Mouse (Mus musculus) liver, embryonic 14.5 days (tissue): ENCODE data around the gene Baiap2. TPM values are rescaled to one million over a fixed set of nuclear protein-coding genes. Genes with fewer than 3 reads are reported as not detected.

Experiments
- ATAC-seq: fragments of 200-750 bp; cut with Nextera tagmentation; 2 replicates; pipeline ENCODE4 v1.8.0; 2017; ENCODE audit warnings: moderate number of reproducible peaks, mild to moderate bottlenecking, moderate library complexity; ENCODE audit not compliant: insufficient read depth
- DNase-seq, 3 experiments: peaks; one replicate each; pipeline ENCODE4 v3.0.0-alpha.2; 2012 to 2013; ENCODE audit warnings: low read depth in 3 of 3, low spot score in 3 of 3
- H3K27ac ChIP-seq: fragments of 300-500 bp; sonication (generic); 2 replicates; pipeline ENCODE4 v1.5.1; 2014; ENCODE audit warnings: moderate library complexity, mild to moderate bottlenecking, control low read depth, inconsistent platforms
- H3K27me3 ChIP-seq: fragments of 300-500 bp; sonication (generic); 2 replicates; pipeline ENCODE4 v1.6.1; 2014; ENCODE audit warnings: mild to moderate bottlenecking, low read length, moderate library complexity; ENCODE audit not compliant: control insufficient read depth, insufficient read depth
- H3K36me3 ChIP-seq: fragments of 300-500 bp; sonication (generic); replicated peaks from 2 replicates; pipeline ENCODE4 v1.6.1; 2014; ENCODE audit warnings: low read depth; ENCODE audit not compliant: control insufficient read depth, insufficient read depth
- H3K4me1 ChIP-seq, 2 experiments: fragments of 200-500 bp in 1 of 2; fragments of 300-500 bp in 1 of 2; sonication (generic) in 1 of 2; replicated peaks; 2 replicates each; pipeline ENCODE4 v1.6.1; 2012 to 2014; ENCODE audit warnings: antibody characterized with exemption in 1 of 2, inconsistent platforms in 1 of 2, low read length in 1 of 2; ENCODE audit not compliant: control insufficient read depth in 2 of 2, insufficient read depth in 2 of 2
- H3K4me2 ChIP-seq: fragments of 300-500 bp; sonication (generic); 2 replicates; pipeline ENCODE4 v1.6.1; 2014; ENCODE audit warnings: low read depth, mild to moderate bottlenecking, control low read depth, moderate library complexity
- H3K4me3 ChIP-seq, 2 experiments: fragments of 200-500 bp in 1 of 2; fragments of 300-500 bp in 1 of 2; sonication (generic) in 1 of 2; 2 replicates each; pipeline ENCODE4 v1.5.1; 2012 to 2014; ENCODE audit warnings: low read depth in 2 of 2, low read length in 2 of 2, mild to moderate bottlenecking in 2 of 2, control low read depth in 1 of 2, inconsistent platforms in 1 of 2, moderate library complexity in 1 of 2; ENCODE audit not compliant: insufficient read depth in 1 of 2
- H3K9ac ChIP-seq: fragments of 300-500 bp; sonication (generic); replicated peaks from 2 replicates; pipeline ENCODE4 v1.6.1; 2014; ENCODE audit warnings: mild to moderate bottlenecking, control low read depth, moderate library complexity
- H3K9me3 ChIP-seq: fragments of 300-500 bp; sonication (generic); 2 replicates; pipeline ENCODE4 v1.6.1; 2016; ENCODE audit warnings: low read length, mixed read lengths; ENCODE audit not compliant: control insufficient read depth
- CTCF ChIP-seq: IDR thresholded peaks from 2 replicates; pipeline ENCODE4 v1.5.1; 2016; ENCODE audit warnings: antibody characterized with exemption, low read depth, control low read depth
- EP300 ChIP-seq: IDR thresholded peaks from 2 replicates; pipeline ENCODE4 v1.6.1; 2016; ENCODE audit warnings: antibody characterized with exemption, low read depth
- WGBS: fragments of 180-500 bp; shearing (Covaris S2); extraction: QIAGEN DNeasy Blood & Tissue Kit; methylation state at CpG from one replicate; pipeline ENCODE4 v1.1.7; 2014; ENCODE audit not compliant: insufficient replicate concordance; 5-methylcytosine and 5-hydroxymethylcytosine counted together
- polyA plus RNA-seq, 2 experiments: library from polyadenylated mRNA; depleted of rRNA in 1 of 2; stranded (reverse) in 1 of 2; unstranded in 1 of 2; fragments of >200 nt; fragmentation: Nextera tagmentation in 1 of 2; extraction: Ambion mirVana in 1 of 2; gene quantifications; 2 replicates each; pipeline versions ENCODE4 v1.2.1 to v1.2.3; 2012 to 2014

Gene Baiap2
- polyA plus RNA-seq (2012; rRNA removed): 5.6 and 6.3 TPM in 2 replicates
- 4.2 and 4.8 TPM in 2 replicates for polyA plus RNA-seq (2014; fragmentation: Nextera tagmentation; extraction: Ambion mirVana)

GRCm38 (mm10) chr11:119942727-119943427, at the start of gene Baiap2:
TSS of gene Baiap2 (plus strand) at chr11:119942763.
- WGBS: under 1% methylated on average over 76 of the region's 79 CpGs
- Histone ChIP-seq H3K36me3 (no peaks in the 10 kb centered on the region), H3K27ac (no peak within 1 kb of the TSS), H3K4me2 (peak within 1 kb of the TSS; percentile 91), H3K4me3 (peak within 1 kb of the TSS; percentile 66 to 71), H3K4me1 (peaks cover 0 to 27% of the 10 kb centered on the region in 2 experiments; a peak in 3 of 4 replicates), H3K9me3 (no peaks in the 10 kb centered on the region), H3K9ac (peak within 1 kb of the TSS; percentile 54), H3K27me3 (peaks cover 29% of the 10 kb centered on the region)
- peak; percentile 91 to 92 (median 91) for DNase-seq
- no peak for TF ChIP-seq CTCF
- TF ChIP-seq EP300: no peak
- ATAC-seq: peak; percentile 92

GRCm38 (mm10) chr11:119893667-119894236, 48.8 kb upstream of the Baiap2 start:
- DNase-seq: no peak
- H3K36me3 ChIP-seq: no peaks in the 10 kb centered on the region
- no peak overlapping the region for H3K4me3 ChIP-seq
- H3K27ac ChIP-seq: no peak overlapping the region
- ATAC-seq: no peak
- WGBS: 72% methylated on average over 10 of the region's 10 CpGs
- H3K4me2 ChIP-seq: no peak overlapping the region
- TF ChIP-seq CTCF (no peak), EP300 (no peak)
- H3K27me3 ChIP-seq: no peaks in the 10 kb centered on the region
- H3K4me1 ChIP-seq: no peaks in the 10 kb centered on the region
- H3K9me3 ChIP-seq: no peaks in the 10 kb centered on the region
- no peak overlapping the region for H3K9ac ChIP-seq

GRCm38 (mm10) chr11:119894634-119895033, 47.9 kb upstream of the Baiap2 start:
- H3K27me3 ChIP-seq: no peaks in the 10 kb centered on the region
- H3K9me3 ChIP-seq: no peaks in the 10 kb centered on the region
- DNase-seq (no peak), ATAC-seq (no peak)
- no peaks in the 10 kb centered on the region for H3K36me3 ChIP-seq
- no peaks in the 10 kb centered on the region for H3K4me1 ChIP-seq
- no peak overlapping the region for H3K27ac ChIP-seq
- H3K4me3 ChIP-seq: no peak overlapping the region
- 47% methylated on average over 6 of the region's 6 CpGs for WGBS
- H3K4me2 ChIP-seq: no peak overlapping the region
- H3K9ac ChIP-seq: no peak overlapping the region
- TF ChIP-seq EP300 (no peak), CTCF (no peak)

- Histone ChIP-seq H3K36me3 (no peaks in the 10 kb centered on the region), H3K4me1 (no peaks in the 10 kb centered on the region), H3K4me3 (no peak overlapping the region), H3K9ac (no peak overlapping the region), H3K4me2 (no peak overlapping the region), H3K9me3 (no peaks in the 10 kb centered on the region), H3K27ac (no peak overlapping the region), H3K27me3 (no peaks in the 10 kb centered on the region)
- ATAC-seq (no peak), DNase-seq (no peak)
- TF ChIP-seq EP300: no peak
- no peak for TF ChIP-seq CTCF
- WGBS: 77% methylated on average over 9 of the region's 9 CpGs
Measured at GRCm38 (mm10) chr11:119897041-119897440, 45.5 kb upstream of the Baiap2 start.

- no peaks in the 10 kb centered on the region for H3K36me3 ChIP-seq
- no peak overlapping the region for H3K27ac ChIP-seq
- 79% methylated on average over 11 of the region's 11 CpGs for WGBS
- H3K4me1 ChIP-seq: no peaks in the 10 kb centered on the region
- TF ChIP-seq CTCF (no peak), EP300 (no peak)
- H3K9ac ChIP-seq: no peak overlapping the region
- no peak overlapping the region for H3K4me3 ChIP-seq
- ATAC-seq (no peak), DNase-seq (no peak)
- no peaks in the 10 kb centered on the region for H3K27me3 ChIP-seq
- H3K4me2 ChIP-seq: no peak overlapping the region
- H3K9me3 ChIP-seq: no peaks in the 10 kb centered on the region
Measured at GRCm38 (mm10) chr11:119898976-119899375, 43.6 kb upstream of the Baiap2 start.
